Mouse (Mus musculus) stomach, postnatal 0 days (tissue): Measurements from ENCODE around the gene Ptprn2. TPM values are rescaled to one million over a fixed set of nuclear protein-coding genes. Genes with fewer than 3 reads are reported as not detected.

Experiments used
- ATAC-seq: fragments of 200-750 bp; cut with Nextera tagmentation; 2 replicates; pipeline ENCODE4 v1.8.0; 2017; ENCODE audit not compliant: low FRiP score, low TSS enrichment
- DNase-seq: peaks from one replicate; pipeline ENCODE4 v3.0.0-alpha.2; 2016; ENCODE audit warnings: low spot score
- H3K27ac ChIP-seq: fragments of 300-500 bp; sonication (generic); replicated peaks from 2 replicates; pipeline ENCODE4 v1.5.1; 2014; ENCODE audit warnings: mild to moderate bottlenecking, control low read depth
- H3K27me3 ChIP-seq: fragments of 300-500 bp; sonication (generic); 2 replicates; pipeline ENCODE4 v1.6.1; 2014; ENCODE audit warnings: low read length; ENCODE audit not compliant: control insufficient read depth, insufficient read depth
- H3K36me3 ChIP-seq: fragments of 300-500 bp; sonication (generic); 2 replicates; pipeline ENCODE4 v1.6.1; 2014; ENCODE audit warnings: low read length, mixed read lengths; ENCODE audit not compliant: control insufficient read depth, insufficient read depth
- H3K4me1 ChIP-seq: fragments of 300-500 bp; sonication (generic); replicated peaks from 2 replicates; pipeline ENCODE4 v1.6.1; 2014; ENCODE audit warnings: antibody characterized with exemption; ENCODE audit not compliant: control insufficient read depth, insufficient read depth
- H3K4me2 ChIP-seq: fragments of 300-500 bp; sonication (generic); replicated peaks from 2 replicates; pipeline ENCODE4 v1.6.1; 2014; ENCODE audit warnings: low read depth, mild to moderate bottlenecking, control low read depth, moderate library complexity
- H3K4me3 ChIP-seq: fragments of 300-500 bp; sonication (generic); 2 replicates; pipeline ENCODE4 v1.5.1; 2014; ENCODE audit warnings: low read depth, low read length, control low read depth
- H3K9ac ChIP-seq: fragments of 300-500 bp; sonication (generic); 2 replicates; pipeline ENCODE4 v1.6.1; 2014; ENCODE audit warnings: mild to moderate bottlenecking, low read length, control low read depth, mixed read lengths
- H3K9me3 ChIP-seq: fragments of 300-500 bp; sonication (generic); 2 replicates; pipeline ENCODE4 v1.6.1; 2016; ENCODE audit warnings: low read length; ENCODE audit not compliant: control insufficient read depth
- CTCF ChIP-seq: IDR thresholded peaks from 2 replicates; pipeline ENCODE4 v1.5.1; 2016; ENCODE audit warnings: antibody characterized with exemption, low read depth, mild to moderate bottlenecking, moderate library complexity
- EP300 ChIP-seq: optimal IDR thresholded peaks from 2 replicates; pipeline ENCODE3; 2016; ENCODE audit warnings: antibody characterized with exemption
- WGBS: fragments of 180-500 bp; shearing (Covaris S2); extraction: QIAGEN DNeasy Blood & Tissue Kit; methylation state at CpG from one replicate; pipeline ENCODE4 v1.1.7; 2014; 5-methylcytosine and 5-hydroxymethylcytosine counted together
- microRNA counts: library from miRNA; unstranded; fragments of <30 nt; microRNA quantifications from one replicate; lab custom pipeline; 2015
- microRNA-seq: library from miRNA; unstranded; fragments of <30 nt; microRNA quantifications from one replicate; pipeline ENCODE4, GENCODE M21; 2016
- polyA plus RNA-seq: library from polyadenylated mRNA; unstranded; fragments of >200 nt; fragmentation: Nextera tagmentation; extraction: Ambion mirVana; gene quantifications from 2 replicates; pipeline ENCODE4 v1.2.1, GENCODE M21; 2015

The Ptprn2 gene
- polyA plus RNA-seq, 1 experiment from 2014 or later, result 6.0 TPM

GRCm38 (mm10) chr12:117305625-117306105, 820.1 kb downstream of the Ptprn2 start:
- no peaks in the 10 kb centered on the region for H3K27me3 ChIP-seq
- no peaks in the 10 kb centered on the region for H3K4me1 ChIP-seq
- no peaks in the 10 kb centered on the region for H3K36me3 ChIP-seq
- no peak overlapping the region for H3K9ac ChIP-seq
- no peak overlapping the region for H3K4me2 ChIP-seq
- TF ChIP-seq CTCF (no peak), EP300 (no peak)
- WGBS, result 78% methylated on average over 5 of the region's 5 CpGs
- H3K9me3 ChIP-seq, result no peaks in the 10 kb centered on the region
- ATAC-seq (no peak), DNase-seq (no peak)
- no peak overlapping the region for H3K4me3 ChIP-seq
- no peak overlapping the region for H3K27ac ChIP-seq

- Histone ChIP-seq H3K9me3 (no peaks in the 10 kb centered on the region), H3K4me2 (no peak overlapping the region), H3K9ac (no peak overlapping the region), H3K27ac (no peak overlapping the region), H3K4me3 (no peak overlapping the region), H3K27me3 (no peaks in the 10 kb centered on the region), H3K36me3 (no peaks in the 10 kb centered on the region), H3K4me1 (no peaks in the 10 kb centered on the region)
- DNase-seq (no peak), ATAC-seq (no peak)
- WGBS, result 72% methylated on average over 6 of the region's 6 CpGs
- no peak for TF ChIP-seq EP300
- TF ChIP-seq CTCF, result no peak
Measured at GRCm38 (mm10) chr12:117312079-117312478, 826.6 kb downstream of the Ptprn2 start.

GRCm38 (mm10) chr12:117314987-117315386, 829.5 kb downstream of the Ptprn2 start:
- Histone ChIP-seq H3K27me3 (no peaks in the 10 kb centered on the region), H3K27ac (no peak overlapping the region), H3K36me3 (no peaks in the 10 kb centered on the region), H3K9me3 (no peaks in the 10 kb centered on the region), H3K4me1 (no peaks in the 10 kb centered on the region), H3K4me3 (no peak overlapping the region), H3K9ac (no peak overlapping the region), H3K4me2 (no peak overlapping the region)
- no peak for TF ChIP-seq CTCF
- no peak for TF ChIP-seq EP300
- 59% methylated on average over 2 of the region's 2 CpGs for WGBS
- DNase-seq (no peak), ATAC-seq (no peak)

- Histone ChIP-seq H3K27me3 (no peaks in the 10 kb centered on the region), H3K9ac (no peak overlapping the region), H3K36me3 (no peaks in the 10 kb centered on the region), H3K27ac (no peak overlapping the region), H3K4me1 (no peaks in the 10 kb centered on the region), H3K9me3 (no peaks in the 10 kb centered on the region), H3K4me2 (no peak overlapping the region), H3K4me3 (no peak overlapping the region)
- WGBS, result 83% methylated on average over 3 of the region's 3 CpGs
- TF ChIP-seq EP300 (no peak), CTCF (no peak)
- no peak for ATAC-seq
- no peak for DNase-seq
Measured at GRCm38 (mm10) chr12:117315661-117316060, 830.1 kb downstream of the Ptprn2 start.

GRCm38 (mm10) chr12:117318229-117318628, 832.7 kb downstream of the Ptprn2 start:
- Histone ChIP-seq H3K27me3 (no peaks in the 10 kb centered on the region), H3K4me2 (no peak overlapping the region), H3K36me3 (no peaks in the 10 kb centered on the region), H3K27ac (no peak overlapping the region), H3K4me1 (no peaks in the 10 kb centered on the region), H3K9me3 (no peaks in the 10 kb centered on the region), H3K4me3 (no peak overlapping the region), H3K9ac (no peak overlapping the region)
- DNase-seq (no peak), ATAC-seq (no peak)
- TF ChIP-seq CTCF, result no peak
- TF ChIP-seq EP300, result no peak
- 65% methylated on average over 3 of the region's 3 CpGs for WGBS

GRCm38 (mm10) chr12:117323017-117323416, 837.5 kb downstream of the Ptprn2 start:
- Histone ChIP-seq H3K4me3 (no peak overlapping the region), H3K9me3 (no peaks in the 10 kb centered on the region), H3K36me3 (no peaks in the 10 kb centered on the region), H3K4me1 (no peaks in the 10 kb centered on the region), H3K27me3 (no peaks in the 10 kb centered on the region), H3K27ac (no peak overlapping the region), H3K9ac (no peak overlapping the region), H3K4me2 (no peak overlapping the region)
- no peak for TF ChIP-seq EP300
- no peak for TF ChIP-seq CTCF
- 100% methylated on average over 2 of the region's 3 CpGs for WGBS
- DNase-seq (no peak), ATAC-seq (no peak)

MicroRNA genes within 50 kb of the gene (microRNA counts, 519-probe panel; counts per million panel counts)
- microRNA mmu-miR-153 (lab: Ali Mortazavi, UCI), result not detected

Small RNA genes within 50 kb of the gene (microRNA-seq; reads per million reads assigned to microRNA genes)
- 90.4 reads per million, percentile 44 among the genes with 10 or more reads in this experiment for gene Mir153

Other genes with a start within 250 kb of the Ptprn2 start
- gene Wdr60, start 222.7 kb upstream of the Ptprn2 start, polyA plus RNA-seq, result 7.7 and 8.5 TPM in 2 replicates
- gene Gm11027, start 210.3 kb upstream of the Ptprn2 start, polyA plus RNA-seq, result not detected in 2 replicates
- 17.0 and 17.5 TPM in 2 replicates for gene Esyt2, start 204.5 kb upstream of the Ptprn2 start, polyA plus RNA-seq
- gene Ncapg2, start 80.3 kb upstream of the Ptprn2 start, polyA plus RNA-seq, result 7.7 and 7.8 TPM in 2 replicates